Mouse (Mus musculus): ENCODE measurements around the gene Gstt1.
"Not testable (repeated sequence)": the region's sequence is repeated elsewhere in the genome, so short reads cannot be mapped to it uniquely, and the experiment has no call there.

Gene Gstt1

GRCm38 (mm10) chr10:75798176-75798696, at the start of gene Gstt1:
Gstt1 (minus strand) TSS chr10:75798584.
- DNase-seq (ENCODE audit: extremely low spot score, low read depth, low spot score) = no peak

DNA sequence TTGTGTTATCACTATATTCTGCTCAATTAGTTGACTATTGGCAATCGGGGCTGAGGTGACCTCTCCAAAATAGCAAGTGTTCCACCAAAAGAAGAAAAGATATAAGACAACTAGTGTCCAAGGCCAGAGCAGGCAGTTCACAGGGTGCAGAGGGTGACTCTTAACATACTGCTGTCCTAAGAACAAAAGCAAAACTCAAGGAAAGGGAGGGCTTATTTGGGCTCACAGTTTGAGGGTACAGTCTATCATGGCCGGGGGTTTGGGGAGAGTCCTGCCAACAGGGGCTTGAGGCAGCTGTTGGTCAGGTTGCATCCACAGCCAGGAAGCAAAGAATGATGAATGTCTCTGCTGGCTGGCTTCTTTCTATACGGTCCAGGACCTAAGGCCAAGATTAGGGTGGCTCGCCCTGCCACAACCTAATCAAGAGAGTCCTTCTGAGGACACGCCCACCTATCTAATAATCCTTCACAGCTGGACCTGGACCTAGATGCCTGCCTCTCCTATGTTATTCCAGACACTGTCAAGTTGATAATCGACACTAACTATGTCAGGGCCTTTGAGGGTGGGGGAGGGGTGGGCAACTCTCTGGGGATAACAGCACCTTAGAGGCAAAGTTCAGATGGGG, 47.0 kb upstream of the Gstt1 start:
- no peak for DNase-seq (ENCODE audit: extremely low spot score, low read depth, low spot score)

DNA sequence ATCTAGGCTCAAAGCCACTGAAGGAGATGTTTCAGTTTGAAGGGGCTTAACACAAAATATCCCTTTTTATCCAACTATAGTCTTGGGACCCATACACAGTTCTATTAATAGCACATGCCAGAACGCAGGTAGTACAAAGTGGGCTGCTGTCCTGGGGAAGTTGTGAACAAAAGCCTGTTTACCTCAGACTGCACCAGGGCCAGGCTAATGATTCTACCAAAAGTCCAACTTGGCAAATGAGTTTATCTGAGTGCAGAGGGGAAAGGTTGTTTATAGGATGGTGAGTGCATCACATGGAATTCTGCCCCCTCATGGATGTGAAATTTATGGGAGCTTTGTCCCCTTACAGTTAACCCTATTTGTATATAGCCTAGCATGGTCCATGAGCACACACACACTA, 46.4 kb upstream of the Gstt1 start:
- DNase-seq (ENCODE audit: extremely low spot score, low read depth, low spot score) = no peak

GRCm38 (mm10) chr10:75843898-75844297, 45.5 kb upstream of the Gstt1 start:
- not testable (repeated sequence) for DNase-seq (ENCODE audit: extremely low spot score, low read depth, low spot score)

GRCm38 (mm10) chr10:75839092-75839491, 40.7 kb upstream of the Gstt1 start:
- DNase-seq (ENCODE audit: extremely low spot score, low read depth, low spot score) = no peak

- peak; percentile 96 for DNase-seq (ENCODE audit: extremely low spot score, low read depth, low spot score)
Observed at GRCm38 (mm10) chr10:75837248-75837759, 38.9 kb upstream of the Gstt1 start, which contains the start of gene Gstt2. Gstt2 (minus strand) TSS chr10:75837424.

- DNase-seq (ENCODE audit: extremely low spot score, low read depth, low spot score) = no peak
Observed at GRCm38 (mm10) chr10:75835761-75836531, 37.6 kb upstream of the Gstt1 start.

DNA sequence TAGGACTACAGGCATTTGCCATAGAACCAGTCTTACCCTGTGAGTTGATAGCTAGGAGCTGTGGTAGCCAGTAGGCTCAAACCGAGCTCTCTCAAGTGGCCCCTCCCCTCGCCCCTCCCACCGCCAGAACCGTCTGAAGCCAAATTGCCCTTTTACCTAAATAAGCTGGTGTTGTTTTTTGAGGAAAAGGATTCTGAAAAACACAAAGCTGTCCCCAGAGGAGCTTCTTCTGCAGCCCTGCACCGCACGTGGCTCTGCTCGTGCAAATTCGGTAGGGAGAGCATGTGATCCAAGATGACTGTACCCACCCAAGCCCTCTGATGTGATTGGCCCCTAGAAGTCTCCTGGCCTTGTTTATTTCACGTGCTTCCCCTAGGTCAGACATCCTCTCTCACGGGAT, 36.9 kb upstream of the Gstt1 start:
- DNase-seq (ENCODE audit: extremely low spot score, low read depth, low spot score) = no peak

- no peak for DNase-seq (ENCODE audit: extremely low spot score, low read depth, low spot score)
Observed at GRCm38 (mm10) chr10:75834721-75835120, 36.3 kb upstream of the Gstt1 start.

- DNase-seq (ENCODE audit: extremely low spot score, low read depth, low spot score) = no peak
Observed at GRCm38 (mm10) chr10:75834250-75834649, 35.9 kb upstream of the Gstt1 start.

DNA sequence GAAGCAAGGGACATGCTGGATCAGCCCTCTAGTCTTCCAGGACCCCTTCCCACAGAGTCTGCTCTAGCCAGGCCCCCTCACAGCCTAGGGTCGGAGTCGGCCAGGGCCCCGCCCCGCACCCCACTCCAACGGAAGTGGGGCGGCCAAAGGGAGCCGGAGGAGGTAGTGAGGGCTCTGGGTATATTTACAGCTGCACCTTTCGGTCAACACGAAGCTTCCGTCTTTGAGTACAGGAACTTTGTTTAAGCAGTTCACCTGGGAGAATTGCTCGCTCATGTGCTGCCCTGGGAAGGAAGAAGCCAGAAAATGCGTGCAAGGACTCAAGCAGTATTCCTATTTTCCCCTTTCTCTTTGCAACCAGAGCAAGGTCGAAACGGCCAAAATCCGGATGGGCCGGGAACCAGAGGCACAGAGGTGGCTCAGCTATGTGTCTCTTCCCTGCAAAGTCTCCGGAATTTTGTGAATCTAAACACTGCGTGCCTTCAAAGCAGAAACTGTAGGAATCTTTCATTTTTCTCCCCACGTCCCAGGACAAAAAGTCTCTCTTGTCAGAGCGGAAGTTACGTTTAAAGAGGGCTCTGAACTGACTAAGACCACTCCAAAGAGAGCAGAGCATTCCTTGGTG, 35.2 kb upstream of the Gstt1 start:
- DNase-seq (ENCODE audit: extremely low spot score, low read depth, low spot score) = no peak

- no peak for DNase-seq (ENCODE audit: extremely low spot score, low read depth, low spot score)
Observed at GRCm38 (mm10) chr10:75832272-75832895, 34.0 kb upstream of the Gstt1 start.

DNA sequence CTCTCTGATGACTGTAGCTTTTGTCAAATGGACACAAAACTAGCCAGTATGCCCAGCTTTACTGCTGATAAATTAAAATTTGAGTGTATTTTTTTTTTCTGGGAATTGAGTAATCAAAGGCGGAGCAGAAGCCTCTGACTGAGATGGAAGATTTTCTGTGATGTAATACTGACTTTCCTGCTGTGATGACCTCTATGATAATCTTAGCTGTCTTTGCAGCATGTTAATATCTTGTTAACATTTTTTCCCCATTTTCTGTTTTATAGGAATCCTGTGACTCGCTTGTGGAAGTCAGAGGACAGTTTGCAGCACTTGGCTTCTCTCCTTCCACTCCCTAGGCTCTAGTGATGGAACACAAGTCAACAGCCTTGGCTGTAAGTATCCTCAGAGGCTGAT, 31.9 kb upstream of the Gstt1 start:
- no peak for DNase-seq (ENCODE audit: extremely low spot score, low read depth, low spot score)

DNA sequence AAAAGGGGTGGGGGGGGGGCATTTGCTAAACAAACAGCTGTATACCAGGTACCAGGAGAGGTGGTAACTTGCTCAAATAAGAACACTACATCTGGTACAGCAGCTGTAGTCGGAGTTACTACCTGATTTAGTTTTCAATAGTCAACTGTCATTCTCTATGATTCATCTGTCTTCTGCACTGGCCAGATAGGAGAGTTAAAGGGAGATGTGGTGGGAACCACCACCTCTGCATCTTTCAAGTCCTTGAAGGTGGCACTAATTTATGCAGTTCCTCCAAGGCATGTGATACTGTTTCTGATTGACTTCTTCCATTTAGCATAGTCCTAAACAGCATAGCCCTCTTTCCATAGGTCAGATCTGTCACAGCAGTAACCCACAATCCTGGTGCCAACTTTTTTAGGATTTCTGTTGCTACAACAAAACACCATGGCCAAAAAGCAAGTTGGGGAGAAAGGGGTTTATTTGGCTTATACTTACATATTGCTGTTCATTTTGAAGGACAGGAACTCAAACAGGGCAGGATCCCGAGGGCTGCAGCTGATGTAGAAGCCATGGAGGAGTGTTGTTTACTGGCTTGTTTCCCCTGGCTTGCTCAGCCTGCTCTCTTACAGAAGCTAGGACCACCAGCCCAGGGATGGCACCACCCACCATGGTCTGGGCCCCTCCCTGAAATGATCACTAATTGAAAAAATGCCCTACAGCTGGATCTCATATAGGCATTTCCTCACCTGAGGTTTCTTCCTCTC, 31.3 kb upstream of the Gstt1 start:
- no peak for DNase-seq (ENCODE audit: extremely low spot score, low read depth, low spot score)

DNA sequence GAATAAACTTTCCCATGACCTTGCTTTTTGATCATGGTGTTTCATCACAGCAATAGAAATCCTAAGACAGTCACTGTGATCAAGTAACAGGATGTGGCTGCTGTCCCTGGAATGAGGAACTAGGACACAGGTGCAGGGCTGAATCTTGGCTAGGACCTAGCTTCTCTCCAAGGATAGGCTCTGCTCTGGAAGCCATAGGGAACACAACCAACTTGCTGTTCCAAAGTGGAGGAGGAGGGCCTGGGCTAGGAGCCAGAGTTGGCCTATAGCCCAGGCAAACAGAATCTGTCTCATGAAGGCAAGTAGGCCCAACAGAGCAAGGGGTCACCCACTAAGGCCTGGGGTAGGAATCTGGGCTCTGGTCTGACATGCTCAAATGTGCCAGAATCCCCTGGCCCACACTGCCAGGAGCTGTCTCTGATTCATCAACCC, 30.1 kb upstream of the Gstt1 start:
- DNase-seq (ENCODE audit: extremely low spot score, low read depth, low spot score) = no peak

GRCm38 (mm10) chr10:75827668-75828360, 29.4 kb upstream of the Gstt1 start:
- no peak for DNase-seq (ENCODE audit: extremely low spot score, low read depth, low spot score)

DNA sequence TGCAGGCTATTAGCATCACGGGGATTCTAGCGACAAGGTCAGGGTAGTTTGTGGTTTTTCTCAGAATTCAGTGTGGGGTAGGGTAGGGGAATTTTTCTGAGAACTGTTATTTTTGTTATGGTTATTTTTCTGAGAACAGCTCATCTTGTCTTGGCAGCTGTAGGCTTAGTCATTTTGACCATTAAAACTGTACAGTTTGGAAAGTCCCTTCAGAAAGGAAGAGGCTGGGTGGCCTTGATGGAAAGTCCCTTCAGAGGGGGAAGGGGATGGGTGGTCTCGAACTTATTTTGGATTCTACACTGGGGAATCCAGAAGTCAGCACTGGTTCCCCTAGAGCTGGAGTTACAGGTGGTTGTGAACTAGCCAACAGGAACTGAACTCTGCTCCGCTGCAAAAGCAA, 26.1 kb upstream of the Gstt1 start:
- DNase-seq (ENCODE audit: extremely low spot score, low read depth, low spot score) = no peak

DNA sequence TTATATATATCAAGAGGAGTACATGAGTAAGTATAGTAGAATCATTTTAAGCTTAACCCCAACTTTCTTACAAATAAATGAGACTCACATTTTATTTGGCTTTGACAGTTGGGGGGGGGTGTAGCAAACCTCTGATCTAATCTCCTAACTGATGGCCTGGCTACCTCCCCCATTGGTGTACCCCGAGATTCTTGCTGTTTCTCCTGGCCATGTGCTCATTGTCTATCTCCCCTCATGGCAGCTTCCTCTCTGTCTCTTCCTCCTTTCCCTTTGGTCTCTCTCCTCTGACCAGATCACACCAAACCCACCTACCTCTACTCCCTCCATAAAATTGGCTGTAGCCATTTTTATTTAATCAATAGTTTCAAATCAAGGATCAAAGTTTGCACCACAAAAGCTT, 25.4 kb upstream of the Gstt1 start:
- no peak for DNase-seq (ENCODE audit: extremely low spot score, low read depth, low spot score)

- no peak for DNase-seq (ENCODE audit: extremely low spot score, low read depth, low spot score)
Observed at GRCm38 (mm10) chr10:75822443-75822842, 24.1 kb upstream of the Gstt1 start, which contains the start of gene Gstt4. Gstt4 (minus strand) TSS chr10:75822543.

- no peak for DNase-seq (ENCODE audit: extremely low spot score, low read depth, low spot score)
Observed at GRCm38 (mm10) chr10:75819882-75820281, 21.5 kb upstream of the Gstt1 start.
